Mouse (Mus musculus) stomach, postnatal 0 days (tissue): Measurements from ENCODE around the gene Gm13275. TPM values are rescaled to one million over a fixed set of nuclear protein-coding genes. Genes with fewer than 3 reads are reported as not detected.
"Not testable (repeated sequence)": the region's sequence is repeated elsewhere in the genome, so short reads cannot be mapped to it uniquely, and the experiment has no call there.

ENCODE experiments used
- ATAC-seq: fragments of 200-750 bp; cut with Nextera tagmentation; 2 replicates; pipeline ENCODE4 v1.8.0; 2017; ENCODE audit not compliant: low FRiP score, low TSS enrichment
- DNase-seq: peaks from one replicate; pipeline ENCODE4 v3.0.0-alpha.2; 2016; ENCODE audit warnings: low spot score
- H3K27ac ChIP-seq: fragments of 300-500 bp; sonication (generic); replicated peaks from 2 replicates; pipeline ENCODE4 v1.5.1; 2014; ENCODE audit warnings: mild to moderate bottlenecking, control low read depth
- H3K27me3 ChIP-seq: fragments of 300-500 bp; sonication (generic); 2 replicates; pipeline ENCODE4 v1.6.1; 2014; ENCODE audit warnings: low read length; ENCODE audit not compliant: control insufficient read depth, insufficient read depth
- H3K36me3 ChIP-seq: fragments of 300-500 bp; sonication (generic); 2 replicates; pipeline ENCODE4 v1.6.1; 2014; ENCODE audit warnings: low read length, mixed read lengths; ENCODE audit not compliant: control insufficient read depth, insufficient read depth
- H3K4me1 ChIP-seq: fragments of 300-500 bp; sonication (generic); replicated peaks from 2 replicates; pipeline ENCODE4 v1.6.1; 2014; ENCODE audit warnings: antibody characterized with exemption; ENCODE audit not compliant: control insufficient read depth, insufficient read depth
- H3K4me2 ChIP-seq: fragments of 300-500 bp; sonication (generic); replicated peaks from 2 replicates; pipeline ENCODE4 v1.6.1; 2014; ENCODE audit warnings: low read depth, mild to moderate bottlenecking, control low read depth, moderate library complexity
- H3K4me3 ChIP-seq: fragments of 300-500 bp; sonication (generic); 2 replicates; pipeline ENCODE4 v1.5.1; 2014; ENCODE audit warnings: low read depth, low read length, control low read depth
- H3K9ac ChIP-seq: fragments of 300-500 bp; sonication (generic); 2 replicates; pipeline ENCODE4 v1.6.1; 2014; ENCODE audit warnings: mild to moderate bottlenecking, low read length, control low read depth, mixed read lengths
- H3K9me3 ChIP-seq: fragments of 300-500 bp; sonication (generic); 2 replicates; pipeline ENCODE4 v1.6.1; 2016; ENCODE audit warnings: low read length; ENCODE audit not compliant: control insufficient read depth
- CTCF ChIP-seq: IDR thresholded peaks from 2 replicates; pipeline ENCODE4 v1.5.1; 2016; ENCODE audit warnings: antibody characterized with exemption, low read depth, mild to moderate bottlenecking, moderate library complexity
- EP300 ChIP-seq: optimal IDR thresholded peaks from 2 replicates; pipeline ENCODE3; 2016; ENCODE audit warnings: antibody characterized with exemption
- WGBS: fragments of 180-500 bp; shearing (Covaris S2); extraction: QIAGEN DNeasy Blood & Tissue Kit; methylation state at CpG from one replicate; pipeline ENCODE4 v1.1.7; 2014; 5-methylcytosine and 5-hydroxymethylcytosine counted together
- polyA plus RNA-seq: library from polyadenylated mRNA; unstranded; fragments of >200 nt; fragmentation: Nextera tagmentation; extraction: Ambion mirVana; gene quantifications from 2 replicates; pipeline ENCODE4 v1.2.1, GENCODE M21; 2015

The Gm13275 gene
- not detected in 2 replicates for polyA plus RNA-seq

- not testable (repeated sequence) for H3K9me3 ChIP-seq, ATAC-seq, H3K4me3 ChIP-seq, H3K4me2 ChIP-seq, H3K9ac ChIP-seq, DNase-seq, H3K36me3 ChIP-seq, H3K4me1 ChIP-seq, H3K27ac ChIP-seq, H3K27me3 ChIP-seq
- 0% methylated on average over 7 of the region's 52 CpGs for WGBS
- TF ChIP-seq CTCF, result peak; percentile 47
These were observed at the start of gene Gm13275 for GRCm38 (mm10) chr4:88793936-88794675. Gm13275 (plus strand) TSS chr4:88794487.

GRCm38 (mm10) chr4:88749926-88750325, 44.4 kb upstream of the Gm13275 start:
- ATAC-seq (no peak), DNase-seq (no peak)
- no peaks in the 10 kb centered on the region for H3K36me3 ChIP-seq
- H3K4me3 ChIP-seq, result no peak overlapping the region
- no peaks in the 10 kb centered on the region for H3K4me1 ChIP-seq
- H3K27me3 ChIP-seq, result no peaks in the 10 kb centered on the region
- no peak overlapping the region for H3K4me2 ChIP-seq
- WGBS, result 52% methylated on average over 6 of the region's 6 CpGs
- TF ChIP-seq EP300 (no peak), CTCF (no peak)
- no peak overlapping the region for H3K27ac ChIP-seq
- H3K9ac ChIP-seq, result no peak overlapping the region
- no peaks in the 10 kb centered on the region for H3K9me3 ChIP-seq

- H3K27ac ChIP-seq, H3K9ac ChIP-seq, H3K4me3 ChIP-seq, H3K27me3 ChIP-seq, H3K4me2 ChIP-seq, ATAC-seq, H3K4me1 ChIP-seq, H3K36me3 ChIP-seq, H3K9me3 ChIP-seq, DNase-seq: not testable (repeated sequence)
- TF ChIP-seq CTCF, result peak; percentile 40
- 71% methylated on average over 13 of the region's 15 CpGs for WGBS
These were observed 39.4 kb upstream of the Gm13275 start, which contains the start of gene Gm13271 for GRCm38 (mm10) chr4:88754818-88755340. Gm13271 (plus strand) TSS chr4:88754868.

- not testable (repeated sequence) for H3K4me1 ChIP-seq, H3K36me3 ChIP-seq, ATAC-seq, H3K27me3 ChIP-seq, H3K9me3 ChIP-seq
- peak overlapping the region; percentile 64 for H3K9ac ChIP-seq
- peak overlapping the region; percentile 96 for H3K27ac ChIP-seq
- 11% methylated on average over 28 of the region's 31 CpGs for WGBS
- peak overlapping the region; percentile 66 for H3K4me2 ChIP-seq
- peak; percentile 48 for DNase-seq
- peak overlapping the region; percentile 49 for H3K4me3 ChIP-seq
These were observed 37.4 kb upstream of the Gm13275 start for GRCm38 (mm10) chr4:88756581-88757513.

- WGBS, result 0% methylated on average over 16 of the region's 21 CpGs
- peak overlapping the region; percentile 49 for H3K4me3 ChIP-seq
- H3K27ac ChIP-seq, result peak overlapping the region; percentile 96
- H3K9ac ChIP-seq, result peak overlapping the region; percentile 64
- ATAC-seq (peak; percentile 100), DNase-seq (peak; percentile 82)
- not testable (repeated sequence) for H3K27me3 ChIP-seq, H3K9me3 ChIP-seq, H3K4me1 ChIP-seq, H3K36me3 ChIP-seq
- peak overlapping the region; percentile 66 for H3K4me2 ChIP-seq
- peak; percentile 72 for TF ChIP-seq CTCF
These were observed 36.7 kb upstream of the Gm13275 start for GRCm38 (mm10) chr4:88757628-88758031.

GRCm38 (mm10) chr4:88758751-88759150, 35.5 kb upstream of the Gm13275 start:
- H3K27ac ChIP-seq, H3K4me2 ChIP-seq, ATAC-seq, H3K4me3 ChIP-seq, H3K9ac ChIP-seq, DNase-seq, H3K4me1 ChIP-seq, H3K27me3 ChIP-seq, H3K36me3 ChIP-seq, H3K9me3 ChIP-seq: not testable (repeated sequence)
- WGBS, result 85% methylated on average over 8 of the region's 9 CpGs

GRCm38 (mm10) chr4:88759610-88760268, 34.5 kb upstream of the Gm13275 start, which contains the start of gene Gm13283:
Gm13283 (plus strand) TSS chr4:88760119.
- not testable (repeated sequence) for DNase-seq, H3K9ac ChIP-seq
- WGBS, result 27% methylated on average over 7 of the region's 14 CpGs

More at GRCm38 (mm10) chr4:88759610-88760268, 34.5 kb upstream of the Gm13275 start, which contains the start of gene Gm13283:
- not testable (repeated sequence) for ATAC-seq, H3K27me3 ChIP-seq, H3K9me3 ChIP-seq, H3K4me1 ChIP-seq, H3K36me3 ChIP-seq
- peak within 1 kb of the TSS; percentile 41 for H3K4me2 ChIP-seq
- H3K27ac ChIP-seq, result 0 out of 2 replicates have a peak within 1 kb of the TSS, but pooled peaks have one; percentile 24
- peak within 1 kb of the TSS; percentile 31 for H3K4me3 ChIP-seq
